Mouse (Mus musculus): ENCODE data around the gene Wipi2.

Wipi2 gene

DNA sequence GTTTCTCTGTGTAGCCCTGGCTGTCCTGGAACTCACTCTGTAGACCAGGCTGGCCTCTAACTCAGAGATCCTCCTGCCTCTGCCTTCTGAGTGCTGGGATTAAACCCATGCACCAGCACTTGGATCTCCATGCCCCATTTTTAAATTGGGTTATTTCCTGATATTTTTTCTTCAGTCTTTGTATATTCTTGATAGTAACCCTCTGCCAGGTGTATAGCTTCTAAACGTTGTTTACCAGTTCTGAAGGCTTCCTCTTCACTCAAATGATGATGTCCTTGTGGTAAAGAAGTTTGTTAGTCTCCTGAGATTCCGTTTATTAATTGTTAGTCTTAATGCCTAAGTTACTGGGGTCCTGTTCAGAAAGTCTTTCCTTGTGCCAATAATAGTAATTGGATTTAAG is at the start of gene Wipi2:
Gene Wipi2, plus strand, starts transcription at position 301 of the 400 bp plus-strand sequence.
- no peak for DNase-seq (ENCODE audit: low read depth, low spot score)

DNA sequence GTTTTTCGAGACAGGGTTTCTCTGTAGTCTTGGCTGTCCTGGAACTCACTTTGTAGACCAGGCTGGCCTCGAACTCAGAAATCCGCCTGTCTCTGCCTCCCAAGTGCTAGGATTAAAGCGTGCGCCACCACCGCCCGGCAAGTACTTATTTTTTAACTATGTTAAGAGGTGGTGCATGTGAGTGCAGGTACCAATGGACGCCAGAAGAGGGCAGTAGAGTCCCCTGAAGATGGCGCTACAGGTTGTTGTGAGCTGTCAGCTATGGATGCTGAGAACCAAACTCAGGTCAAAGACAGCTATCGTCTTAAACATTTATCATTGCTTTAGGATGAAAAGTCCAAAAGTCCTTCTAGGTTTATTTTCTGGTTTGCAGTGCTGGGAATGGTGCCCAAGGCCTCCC is 49.3 kb upstream of the Wipi2 start:
- no peak for DNase-seq (ENCODE audit: low read depth, low spot score)

GRCm38 (mm10) chr5:142581517-142581916 is 46.0 kb upstream of the Wipi2 start:
- DNase-seq (ENCODE audit: low read depth, low spot score), result peak; percentile 65

GRCm38 (mm10) chr5:142583616-142584126 is 43.8 kb upstream of the Wipi2 start:
- no peak for DNase-seq (ENCODE audit: low read depth, low spot score)

GRCm38 (mm10) chr5:142590953-142591616 is 36.4 kb upstream of the Wipi2 start:
- no peak for DNase-seq (ENCODE audit: low read depth, low spot score)

GRCm38 (mm10) chr5:142595698-142596097 is 31.8 kb upstream of the Wipi2 start:
- no peak for DNase-seq (ENCODE audit: low read depth, low spot score)

- no peak for DNase-seq (ENCODE audit: low read depth, low spot score)
Observed at GRCm38 (mm10) chr5:142596723-142597122, 30.8 kb upstream of the Wipi2 start.

DNA sequence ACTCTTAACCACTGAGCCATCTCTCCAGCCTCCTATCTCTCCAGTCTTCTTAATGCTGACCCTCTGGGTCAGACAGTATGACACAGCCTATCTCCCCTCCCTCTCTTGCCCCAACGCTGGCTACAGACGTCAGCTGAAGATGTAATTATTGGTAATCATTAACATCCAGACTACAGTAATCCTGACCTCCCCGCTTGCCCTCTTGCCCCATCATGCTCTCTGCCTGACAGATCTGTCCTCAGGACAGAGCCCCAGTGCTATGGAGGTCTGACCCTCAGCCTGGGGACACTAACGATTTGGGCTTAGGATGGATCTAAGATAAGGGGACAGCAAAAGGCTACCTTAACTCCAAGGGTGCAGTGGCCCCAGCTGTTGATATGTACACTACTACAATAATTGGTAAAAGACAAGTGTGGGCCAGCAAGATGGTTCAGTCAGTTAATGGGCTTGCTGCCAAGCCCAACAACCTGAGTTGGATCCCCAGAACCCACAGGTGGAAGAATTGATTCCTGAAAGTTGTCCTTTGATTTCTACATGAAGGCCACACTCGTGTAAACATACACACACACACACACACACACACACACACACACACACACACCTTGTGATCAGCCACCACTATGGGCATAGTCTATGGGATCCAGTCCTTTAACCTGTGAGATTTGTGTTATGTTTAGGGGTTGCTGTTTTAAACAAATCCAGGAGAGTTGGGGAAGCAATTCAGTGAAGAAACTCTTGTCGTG is 29.7 kb upstream of the Wipi2 start:
- no peak for DNase-seq (ENCODE audit: low read depth, low spot score)

DNA sequence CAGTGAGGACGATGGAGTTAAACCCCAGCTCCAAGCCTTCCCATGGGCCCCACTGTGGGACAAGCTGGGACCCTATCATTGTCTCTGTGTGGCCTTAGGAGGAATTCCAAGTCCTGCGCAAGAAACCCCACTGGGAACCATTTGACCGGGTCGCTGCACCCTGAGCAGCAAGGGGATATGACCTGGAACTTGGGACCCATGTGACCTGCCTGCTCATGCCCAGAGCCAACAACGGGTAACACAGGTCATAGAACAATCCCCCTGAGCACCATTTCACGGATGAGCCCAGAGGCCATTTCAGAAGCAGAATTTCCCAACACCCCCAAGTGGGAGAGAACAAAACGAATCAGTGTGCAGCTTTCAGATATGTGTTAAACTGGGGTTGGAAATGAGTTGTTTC is 23.1 kb upstream of the Wipi2 start:
- no peak for DNase-seq (ENCODE audit: low read depth, low spot score)

DNA sequence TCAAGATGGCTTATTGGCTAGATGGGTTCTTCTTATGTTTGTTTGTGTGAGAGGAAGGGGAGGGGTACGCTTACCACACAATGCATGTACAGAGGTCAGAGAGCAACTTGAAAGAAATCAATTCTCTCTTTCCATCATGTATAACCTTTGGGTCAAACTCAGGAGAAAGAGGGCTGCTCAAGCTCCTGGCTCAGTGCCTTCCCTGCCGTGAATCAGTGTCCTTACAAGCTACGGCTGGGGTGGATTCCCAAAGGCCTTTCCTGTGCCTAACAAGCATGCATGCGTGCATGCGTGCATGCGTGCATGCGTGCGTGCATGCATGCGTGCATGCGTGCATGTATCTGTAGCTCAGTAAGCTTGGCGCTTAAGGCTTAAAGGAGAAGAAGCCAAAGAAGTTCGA is 22.2 kb upstream of the Wipi2 start:
- no peak for DNase-seq (ENCODE audit: low read depth, low spot score)

DNA sequence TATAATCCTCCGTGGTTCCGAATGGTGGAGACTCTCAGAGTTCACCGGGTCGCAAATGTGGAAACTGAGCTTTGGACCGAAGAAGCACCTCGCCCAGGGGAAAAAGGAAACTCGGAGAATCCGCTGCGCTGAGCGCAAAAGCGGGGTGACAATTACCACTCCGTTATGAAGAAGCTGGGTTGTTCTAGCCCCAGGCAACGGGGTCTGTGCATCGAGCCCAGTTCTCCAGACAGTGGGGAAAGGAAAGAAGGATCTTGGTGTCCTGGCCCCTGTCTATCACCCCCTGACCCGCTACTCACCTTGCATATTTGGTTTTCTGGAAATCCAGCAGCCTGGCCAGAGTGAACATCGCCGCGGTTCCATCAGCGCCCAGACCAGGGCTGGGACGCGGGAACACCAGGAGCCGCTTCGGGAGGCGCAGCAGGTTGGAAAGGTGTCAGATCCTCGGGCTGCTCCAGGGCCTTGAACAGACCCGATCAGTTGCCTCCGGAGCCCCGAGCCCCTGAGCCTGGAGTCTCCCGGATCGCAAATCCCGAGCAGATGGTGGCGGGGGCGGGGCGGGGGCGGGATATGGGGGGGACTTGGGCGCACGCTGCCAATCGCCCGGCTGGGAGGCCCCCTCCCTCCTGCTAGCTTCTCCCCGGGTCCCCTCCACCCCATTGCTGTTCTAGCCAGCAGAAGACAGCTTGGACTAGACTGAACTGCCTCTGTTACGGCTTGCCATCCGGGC is 19.1 kb upstream of the Wipi2 start, which contains the start of gene Mmd2:
Gene Mmd2, minus strand, starts transcription at position 542 of the 730 bp plus-strand sequence.
- no peak for DNase-seq (ENCODE audit: low read depth, low spot score)

- DNase-seq (ENCODE audit: low read depth, low spot score), result no peak
Observed at GRCm38 (mm10) chr5:142608989-142609325, 18.5 kb upstream of the Wipi2 start.

DNA sequence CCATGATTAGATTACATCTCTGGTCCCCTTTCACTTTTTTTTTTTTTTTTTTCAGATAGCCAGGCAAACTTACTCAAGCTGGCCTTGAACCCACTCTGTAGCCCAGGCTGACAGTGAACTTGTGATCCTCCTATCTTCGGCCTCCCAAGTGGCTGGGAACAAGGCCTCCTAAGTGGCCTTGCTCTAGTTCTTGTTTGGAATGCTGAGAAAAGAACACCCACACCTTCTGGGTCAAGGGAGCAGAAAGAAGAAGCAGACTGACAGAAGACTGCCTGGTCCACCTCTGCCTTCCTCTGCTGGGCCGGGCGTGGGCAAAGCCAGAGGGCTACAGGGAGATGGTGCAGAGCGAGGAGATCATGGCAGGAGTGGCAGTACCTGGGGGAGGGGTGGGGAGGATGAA is 17.1 kb upstream of the Wipi2 start:
- no peak for DNase-seq (ENCODE audit: low read depth, low spot score)

DNA sequence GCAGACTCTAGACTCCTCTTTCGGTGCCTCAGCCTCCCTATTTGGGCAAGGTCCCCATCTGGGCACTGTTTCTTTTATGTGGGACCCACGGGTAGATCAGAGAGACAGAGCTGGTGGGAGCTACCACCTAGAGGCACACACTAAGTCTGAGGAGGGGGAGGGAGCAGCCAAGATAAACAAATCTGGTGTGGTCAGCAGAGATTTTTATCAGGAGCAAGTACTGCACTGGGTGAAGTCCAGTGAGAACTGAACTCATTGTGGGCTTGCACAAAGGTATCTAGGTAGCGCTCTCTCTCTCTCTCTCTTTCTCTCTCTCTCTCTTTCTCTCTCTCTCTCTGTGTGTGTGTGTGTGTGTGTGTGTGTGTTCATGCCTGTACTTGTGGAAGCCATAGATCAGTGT is 13.0 kb upstream of the Wipi2 start:
- no peak for DNase-seq (ENCODE audit: low read depth, low spot score)

DNA sequence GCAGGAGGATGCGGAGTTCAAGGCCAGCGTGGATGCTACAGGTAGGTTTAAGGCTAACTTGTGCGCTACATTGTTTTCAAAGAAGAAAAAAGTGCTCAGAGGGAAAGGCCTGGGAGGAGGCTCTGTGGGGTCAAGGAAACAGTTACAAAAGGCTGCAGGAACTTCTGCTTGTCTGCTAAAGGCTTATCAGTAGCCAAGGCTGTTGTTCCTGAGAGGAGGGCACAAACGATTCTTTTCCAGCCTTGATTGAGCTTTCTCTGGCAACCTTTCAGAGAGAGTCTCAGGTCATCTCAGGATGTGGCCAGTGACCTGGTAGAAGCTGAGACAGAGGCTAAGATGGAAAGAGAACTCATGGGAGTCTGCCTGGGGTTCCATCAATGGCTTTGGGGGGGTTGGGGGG is 11.9 kb upstream of the Wipi2 start:
- DNase-seq (ENCODE audit: low read depth, low spot score), result no peak

DNA sequence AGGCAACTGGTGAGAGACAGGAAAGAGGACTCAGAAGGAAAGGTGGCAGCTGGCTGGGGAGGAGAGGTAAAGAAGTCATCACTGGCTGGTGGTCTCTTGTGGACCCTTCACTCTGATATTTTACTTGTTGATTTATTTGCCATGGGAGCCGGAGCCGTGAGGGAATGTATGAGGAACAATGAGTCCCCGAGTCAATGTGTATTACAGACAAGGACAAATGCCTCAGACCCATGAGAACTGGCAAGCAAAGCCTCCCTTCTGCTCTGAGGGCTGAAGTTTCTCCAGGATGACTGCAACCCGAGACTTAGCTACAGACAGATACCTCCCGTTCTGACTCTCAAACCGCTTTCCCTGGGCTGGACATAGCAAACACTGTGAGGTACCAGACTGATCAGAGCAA is 11.2 kb upstream of the Wipi2 start:
- DNase-seq (ENCODE audit: low read depth, low spot score), result no peak

GRCm38 (mm10) chr5:142619866-142620265 is 7.6 kb upstream of the Wipi2 start:
- DNase-seq (ENCODE audit: low read depth, low spot score), result peak; percentile 67

DNA sequence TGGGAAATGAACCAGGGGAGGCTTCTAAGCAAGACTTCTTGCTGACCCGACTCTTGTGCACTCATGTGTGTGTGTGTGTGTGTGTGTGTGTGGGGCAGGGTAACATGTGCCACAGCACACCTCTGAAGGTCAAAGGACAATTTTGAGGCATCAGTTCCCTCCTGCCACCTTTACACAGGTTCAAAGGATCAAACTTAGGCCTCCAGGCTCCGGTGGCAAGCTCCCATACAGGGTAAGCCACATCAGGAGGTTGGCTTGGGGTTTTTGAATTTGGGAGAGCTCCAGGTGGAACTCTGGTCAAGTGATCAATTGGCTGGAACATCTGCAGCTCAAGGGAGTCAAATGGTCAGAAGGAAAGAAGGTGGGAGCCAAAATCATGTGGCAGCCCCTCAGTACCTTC is 6.1 kb upstream of the Wipi2 start:
- DNase-seq (ENCODE audit: low read depth, low spot score), result no peak

- DNase-seq (ENCODE audit: low read depth, low spot score), result no peak
Observed at GRCm38 (mm10) chr5:142622134-142622533, 5.4 kb upstream of the Wipi2 start.

DNA sequence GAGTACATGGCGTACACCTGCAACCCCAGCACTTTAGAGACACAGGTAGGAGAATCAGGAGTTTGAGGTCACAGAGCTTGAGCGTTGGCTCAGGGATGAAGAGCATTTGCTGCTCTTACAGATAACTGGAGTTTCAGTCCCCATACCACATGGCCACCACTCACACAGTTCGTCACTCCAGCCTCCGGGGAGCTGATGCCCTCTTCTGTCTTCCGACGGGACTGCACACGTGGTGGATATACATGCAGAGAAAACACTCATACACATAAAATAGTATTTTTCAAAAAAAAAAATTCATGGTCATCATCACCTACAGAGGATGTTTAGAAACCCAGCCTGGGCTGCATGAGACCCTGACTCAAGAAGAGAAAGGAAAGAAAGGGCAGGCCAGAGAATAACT is 4.4 kb upstream of the Wipi2 start:
- no peak for DNase-seq (ENCODE audit: low read depth, low spot score)

GRCm38 (mm10) chr5:142628726-142629662 is 1.5 kb downstream of the Wipi2 start:
- DNase-seq (ENCODE audit: low read depth, low spot score), result peak; percentile 96

All from 3T3-L1 (cell line).